Mouse (Mus musculus) small intestine, adult 2 months (tissue): ENCODE measurements at regions not wholly inside any gene's neighbourhood (a gene's known extent, or its start where the extent isn't known, plus 50 kb on each side); places are given as distances from the start of the nearest gene placed in this dataset.

Experiments
- H3K27ac ChIP-seq: fragments of 200-500 bp; 2 replicates; pipeline ENCODE4 v1.5.1; 2012; ENCODE audit warnings: low read depth, low read length, control low read depth, inconsistent platforms; ENCODE audit not compliant: insufficient read depth
- H3K27me3 ChIP-seq: fragments of 200-500 bp; 2 replicates; pipeline ENCODE4 v1.6.1; 2012; ENCODE audit warnings: mild to moderate bottlenecking, moderate library complexity, low read length, inconsistent platforms; ENCODE audit not compliant: control insufficient read depth, insufficient read depth
- H3K36me3 ChIP-seq: fragments of 200-500 bp; 2 replicates; pipeline ENCODE4 v1.6.1; 2012; ENCODE audit warnings: mild to moderate bottlenecking, low read length, control low read depth, inconsistent platforms; ENCODE audit not compliant: control insufficient read depth, insufficient read depth
- H3K4me1 ChIP-seq: fragments of 200-500 bp; 2 replicates; pipeline ENCODE4 v1.6.1; 2012; ENCODE audit warnings: low read length, inconsistent platforms, mixed read lengths; ENCODE audit not compliant: control insufficient read depth, insufficient read depth, insufficient read length
- H3K4me3 ChIP-seq: fragments of 200-500 bp; 2 replicates; pipeline ENCODE4 v1.5.1; 2012; ENCODE audit warnings: low read depth, mild to moderate bottlenecking, control low read depth, inconsistent platforms, low read length, moderate library complexity
- CTCF ChIP-seq: fragments of 200-500 bp; IDR thresholded peaks from 2 replicates; pipeline ENCODE4 v1.5.1; 2012; ENCODE audit warnings: low read depth, mild to moderate bottlenecking, control low read depth, inconsistent platforms, low read length, moderate library complexity, mixed read lengths; ENCODE audit not compliant: insufficient replicate concordance, insufficient read length; ENCODE audit errors: extremely low read depth
- POLR2A ChIP-seq: fragments of 200-500 bp; IDR thresholded peaks from 2 replicates; pipeline ENCODE4 v1.6.1; 2012; ENCODE audit warnings: low read depth, mild to moderate bottlenecking, control low read depth, inconsistent platforms, low read length, moderate library complexity
- WGBS: fragments of 180-500 bp; shearing (Covaris S2); methylation state at CpG from one replicate; pipeline ENCODE4 v1.1.7; 2018; 5-methylcytosine and 5-hydroxymethylcytosine counted together

DNA sequence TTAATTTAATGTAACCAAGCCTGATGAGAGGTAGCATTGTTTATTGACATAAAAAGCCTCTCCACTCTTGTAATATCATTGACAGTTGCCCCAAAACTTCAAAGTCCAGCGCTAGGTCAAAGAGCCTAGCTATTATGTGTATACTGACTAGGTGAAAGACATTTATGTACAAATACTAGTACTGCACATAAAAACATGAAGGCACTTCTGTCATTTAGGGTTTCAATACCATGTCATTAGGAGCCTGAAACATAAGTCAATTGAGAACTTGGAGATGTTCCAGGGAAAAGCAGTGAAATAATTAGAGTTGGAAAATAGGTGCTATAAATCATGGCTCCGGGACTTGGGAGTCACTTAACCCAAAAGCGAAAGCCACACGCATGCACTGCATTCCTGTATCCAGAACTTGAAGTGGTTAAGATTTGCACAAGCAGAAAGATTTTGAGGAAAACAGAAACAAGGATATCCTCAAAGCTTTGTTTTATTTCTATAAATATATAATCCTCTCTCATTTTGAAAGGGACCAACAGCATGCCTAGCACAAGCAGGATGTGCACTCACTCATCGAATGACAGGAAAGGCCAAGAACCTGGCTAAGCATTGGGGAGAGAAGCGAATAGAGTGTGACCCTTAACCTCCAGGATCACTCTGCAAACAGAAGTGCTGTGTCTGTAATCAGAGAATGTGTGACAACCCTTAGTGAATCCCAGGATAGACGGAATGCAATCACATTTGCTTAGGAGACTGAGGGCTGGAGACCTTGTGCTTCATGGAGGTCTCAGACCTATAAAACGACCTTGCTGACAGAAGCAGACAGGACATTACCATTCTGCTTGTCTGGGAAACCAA lies 176.3 kb upstream of the Crim1 start:
- Histone ChIP-seq H3K27ac (no peak overlapping the region), H3K27me3 (no peaks in the 10 kb centered on the region), H3K4me1 (peaks cover 3% of the 10 kb centered on the region; the same call in 1 of the 2 replicates), H3K36me3 (no peaks in the 10 kb centered on the region), H3K4me3 (no peak overlapping the region)
- TF ChIP-seq CTCF (no peak), POLR2A (no peak)
- 21% methylated on average over 8 of the region's 8 CpGs for WGBS

DNA sequence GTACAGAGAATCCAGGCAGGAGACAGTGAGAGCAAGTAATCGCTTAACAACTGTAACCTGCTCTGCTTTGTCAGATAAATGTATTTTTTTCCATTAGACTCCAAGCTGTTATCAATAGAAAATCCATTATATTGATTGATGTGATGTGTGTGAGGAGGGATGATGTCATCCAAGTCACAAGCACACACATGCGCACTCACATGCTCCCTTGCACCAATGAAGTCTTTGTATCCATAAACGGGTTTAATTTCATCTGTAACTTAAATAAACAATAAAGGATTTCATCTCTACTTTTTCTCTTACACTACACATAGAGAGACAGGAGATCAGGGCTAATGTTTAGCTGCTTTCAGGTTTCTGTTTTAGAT lies 175.7 kb upstream of the Crim1 start:
- peaks cover 3% of the 10 kb centered on the region; the same call in 1 of the 2 replicates for H3K4me1 ChIP-seq
- 60% methylated on average over 3 of the region's 3 CpGs for WGBS

DNA sequence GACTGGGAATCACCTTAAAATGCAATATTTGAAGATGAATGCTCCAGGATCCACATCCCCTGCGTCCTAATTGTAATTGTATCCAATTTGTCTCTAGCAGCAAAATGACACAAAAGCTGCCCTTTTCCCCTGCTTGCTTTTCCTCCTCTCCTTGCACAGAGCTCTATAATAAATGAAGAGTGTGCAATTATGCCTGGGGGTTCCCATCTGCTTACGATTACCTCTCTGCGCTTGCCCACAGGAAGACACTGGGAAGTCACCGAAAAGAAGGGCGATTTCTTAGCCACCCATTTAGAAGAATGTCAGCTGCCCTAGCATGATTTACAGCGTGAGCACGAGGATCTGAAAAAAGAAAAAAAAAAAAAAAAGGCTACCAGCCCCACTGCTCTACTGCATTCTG lies 174.8 kb upstream of the Crim1 start:
- Histone ChIP-seq H3K27me3 (no peaks in the 10 kb centered on the region), H3K4me3 (no peak overlapping the region), H3K36me3 (no peaks in the 10 kb centered on the region), H3K27ac (no peak overlapping the region), H3K4me1 (peaks cover 3% of the 10 kb centered on the region; the same call in 1 of the 2 replicates)
- TF ChIP-seq POLR2A (no peak), CTCF (no peak)
- WGBS, result 78% methylated on average over 7 of the region's 7 CpGs

More for the DNA sequence above, 175.7 kb upstream of the Crim1 start:
- Histone ChIP-seq H3K27me3 (no peaks in the 10 kb centered on the region), H3K4me3 (no peak overlapping the region), H3K27ac (no peak overlapping the region), H3K36me3 (no peaks in the 10 kb centered on the region)
- TF ChIP-seq CTCF (no peak), POLR2A (no peak)

DNA sequence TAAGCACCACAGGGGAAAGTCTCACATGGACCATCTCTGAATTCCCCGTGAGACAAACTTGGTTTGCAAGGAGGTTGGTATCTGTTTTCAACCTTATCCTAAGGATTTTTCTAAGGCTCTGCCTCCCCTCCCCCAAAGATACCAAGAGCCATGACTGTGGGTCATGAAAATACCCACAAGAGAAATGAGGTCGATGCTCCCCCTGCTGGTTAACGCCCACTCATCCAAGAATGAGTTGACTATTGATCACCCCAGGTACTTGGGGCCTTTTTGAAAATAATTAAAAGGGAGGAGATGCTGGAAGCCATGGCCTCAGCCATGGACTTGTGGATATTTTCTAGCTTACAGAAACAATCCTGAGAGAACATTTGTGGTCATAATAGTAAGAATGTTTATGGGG lies 164.4 kb upstream of the Crim1 start:
- no peaks in the 10 kb centered on the region for H3K27me3 ChIP-seq
- no peak for TF ChIP-seq CTCF
- no peak for TF ChIP-seq POLR2A
- WGBS, result 69% methylated on average over 3 of the region's 3 CpGs

DNA sequence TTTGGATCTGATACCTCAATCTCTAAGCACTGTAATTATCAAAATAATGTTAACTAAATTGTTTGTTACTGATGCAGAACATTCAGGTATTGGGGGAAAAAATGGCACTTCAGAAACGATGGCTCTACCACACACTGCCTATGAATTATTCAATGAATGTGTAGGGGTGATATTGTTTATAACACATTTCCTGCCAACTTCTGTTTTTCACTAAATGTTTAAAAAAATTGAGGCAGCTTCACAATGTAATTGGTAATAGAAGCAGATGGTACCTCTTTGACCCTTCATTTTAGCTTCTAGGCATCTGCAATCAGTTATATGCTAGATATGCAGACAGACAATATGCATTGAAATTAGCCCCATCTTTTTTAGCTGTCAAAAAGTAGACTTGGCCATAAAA lies 159.7 kb upstream of the Crim1 start:
- Histone ChIP-seq H3K4me3 (no peak overlapping the region), H3K27me3 (no peaks in the 10 kb centered on the region), H3K27ac (no peak overlapping the region), H3K4me1 (no peaks in the 10 kb centered on the region), H3K36me3 (no peaks in the 10 kb centered on the region)
- TF ChIP-seq POLR2A, result no peak
- no peak for TF ChIP-seq CTCF
- 79% methylated on average over 1 of the region's 1 CpGs for WGBS

More for the DNA sequence above, 164.4 kb upstream of the Crim1 start:
- Histone ChIP-seq H3K27ac (no peak overlapping the region), H3K4me1 (no peaks in the 10 kb centered on the region), H3K36me3 (no peaks in the 10 kb centered on the region), H3K4me3 (no peak overlapping the region)

DNA sequence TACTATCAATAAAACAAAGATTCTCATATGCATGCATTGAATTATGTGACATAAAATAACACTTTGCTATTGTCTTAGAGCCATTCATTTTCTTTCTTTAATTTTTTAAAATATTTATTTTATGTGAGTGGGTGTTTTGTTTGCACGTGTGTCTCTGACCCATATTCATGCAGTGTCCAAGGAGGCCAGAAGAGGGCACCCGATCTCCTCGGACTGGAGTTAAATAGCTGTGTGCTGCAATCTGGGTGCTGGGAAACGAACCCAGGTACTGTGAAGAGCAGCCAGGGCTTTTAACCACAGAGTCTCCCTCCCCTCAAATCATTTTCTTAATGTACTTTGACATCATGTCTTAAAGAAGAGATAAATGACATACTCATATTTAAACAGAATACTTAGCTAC lies 158.8 kb upstream of the Crim1 start:
- TF ChIP-seq CTCF (peak; percentile 22; the same call in 1 of the 2 replicates), POLR2A (no peak)
- no peaks in the 10 kb centered on the region for H3K4me1 ChIP-seq

DNA sequence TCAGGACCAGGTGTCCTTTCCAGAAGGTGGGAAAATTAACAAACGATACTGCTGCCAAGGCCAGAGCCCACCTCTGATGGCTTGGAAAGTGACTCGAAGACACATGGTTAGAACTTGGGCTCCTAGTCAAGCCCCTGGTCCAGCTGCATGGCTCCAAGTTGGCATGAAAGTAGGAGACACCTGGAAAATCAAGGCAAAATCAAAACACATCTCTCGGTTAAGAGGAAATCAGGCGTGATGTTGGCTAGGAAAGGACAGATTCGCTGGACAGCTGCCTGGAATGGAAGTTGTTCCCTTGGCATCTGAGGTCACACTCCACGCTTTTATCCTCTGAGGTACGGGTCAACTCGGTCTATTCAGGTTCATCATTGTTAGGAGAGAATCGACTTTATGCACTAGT lies 150.3 kb upstream of the Crim1 start:
- Histone ChIP-seq H3K36me3 (no peaks in the 10 kb centered on the region), H3K4me1 (no peaks in the 10 kb centered on the region), H3K4me3 (no peak overlapping the region), H3K27ac (no peak overlapping the region), H3K27me3 (no peaks in the 10 kb centered on the region)
- TF ChIP-seq POLR2A (no peak), CTCF (no peak)
- WGBS, result 84% methylated on average over 9 of the region's 9 CpGs

More for the DNA sequence above, 158.8 kb upstream of the Crim1 start:
- no peaks in the 10 kb centered on the region for H3K36me3 ChIP-seq
- no peaks in the 10 kb centered on the region for H3K27me3 ChIP-seq
- 87% methylated on average over 4 of the region's 4 CpGs for WGBS
- H3K27ac ChIP-seq, result no peak overlapping the region
- no peak overlapping the region for H3K4me3 ChIP-seq
